Mouse (Mus musculus): Measurements from ENCODE around the gene Spocd1. TPM values are rescaled to one million over a fixed set of nuclear protein-coding genes. Genes with fewer than 3 reads are reported as not detected.

The Spocd1 gene
- polyA plus RNA-seq, 1 experiment = not detected

GRCm38 (mm10) chr4:129918464-129918863 lies 10.6 kb upstream of the Spocd1 start:
- DNase-seq (ENCODE audit: low spot score) = no peak

- DNase-seq (ENCODE audit: low spot score) = no peak
These were observed 10.1 kb upstream of the Spocd1 start for GRCm38 (mm10) chr4:129918901-129919300.

GRCm38 (mm10) chr4:129920542-129921313 lies 8.3 kb upstream of the Spocd1 start:
- DNase-seq (ENCODE audit: low spot score) = no peak

DNA sequence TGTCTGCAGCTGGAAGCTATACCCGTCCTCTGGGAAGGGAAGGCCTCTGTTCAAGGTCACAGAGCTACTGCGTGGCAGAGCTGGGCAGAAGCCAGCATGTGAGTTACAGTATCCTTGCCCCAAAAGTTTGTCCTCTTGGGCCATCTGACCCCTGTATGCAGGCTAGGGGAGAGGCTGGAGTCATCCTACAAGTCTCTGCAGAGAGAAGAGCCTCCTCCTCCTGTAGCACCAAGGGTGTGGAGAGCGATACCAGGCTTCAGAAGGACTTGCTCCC lies 7.8 kb upstream of the Spocd1 start:
- DNase-seq (ENCODE audit: low spot score) = no peak

DNA sequence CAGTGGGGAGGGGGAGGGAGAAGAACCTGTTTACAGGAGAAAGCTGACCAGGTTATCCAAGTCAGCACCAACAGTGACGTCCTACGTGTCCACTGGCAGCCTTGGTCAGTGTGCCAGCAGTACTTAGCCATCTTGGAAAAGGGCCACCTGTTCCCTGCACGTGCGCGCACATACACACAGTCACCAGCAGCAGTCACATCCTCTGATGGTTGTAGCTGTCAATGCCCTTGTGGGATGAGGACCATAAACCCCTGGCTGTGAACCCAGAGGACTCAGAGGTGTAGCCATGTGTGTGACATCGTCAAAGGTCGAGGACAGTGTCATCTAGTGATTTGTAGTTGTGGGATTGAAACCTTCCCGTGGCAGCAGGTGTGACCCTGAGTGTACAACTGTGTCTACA lies 4.9 kb upstream of the Spocd1 start:
- DNase-seq (ENCODE audit: low spot score) = no peak

DNA sequence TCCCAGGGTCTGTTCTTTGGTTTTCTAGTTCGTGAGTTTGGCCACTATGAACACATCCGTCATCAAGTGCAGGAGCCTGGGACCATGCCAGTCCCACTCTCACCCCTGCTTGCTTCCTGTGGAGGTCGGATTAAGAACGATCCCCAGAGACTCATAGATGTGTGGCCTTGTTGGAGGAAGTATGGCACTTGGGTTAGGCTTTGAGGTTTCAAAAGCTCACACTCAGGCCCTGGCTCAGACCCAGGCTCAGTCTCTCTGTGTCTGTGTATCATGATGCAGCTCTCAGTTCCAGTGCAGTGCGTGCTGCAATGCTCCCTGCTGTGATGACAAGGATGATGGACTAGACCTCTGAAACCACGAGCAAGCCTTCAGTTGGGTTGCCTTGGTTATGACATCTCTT lies 4.4 kb upstream of the Spocd1 start:
- DNase-seq (ENCODE audit: low spot score) = no peak

DNA sequence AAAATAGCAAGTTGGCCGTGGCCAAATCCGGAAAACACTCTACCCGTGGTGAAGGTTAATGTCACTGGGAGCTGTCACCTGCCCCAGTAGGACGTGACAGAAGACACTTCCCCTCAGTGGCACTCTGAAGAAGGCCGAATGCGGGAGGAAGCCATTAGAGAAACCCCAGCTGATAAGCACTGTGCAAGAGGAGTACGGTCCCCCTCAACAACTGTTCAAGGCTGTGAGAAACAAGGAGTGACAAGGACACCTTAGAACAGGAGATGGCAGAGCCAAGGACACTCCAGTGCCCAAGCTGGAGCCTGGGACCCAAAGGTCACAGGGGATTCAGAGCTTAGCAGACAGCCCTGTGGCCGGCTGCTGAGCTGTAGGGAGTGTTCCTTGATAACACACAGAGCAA lies 2.5 kb upstream of the Spocd1 start:
- DNase-seq (ENCODE audit: low spot score) = no peak

- DNase-seq (ENCODE audit: low spot score) = no peak
These were observed 2.0 kb upstream of the Spocd1 start for GRCm38 (mm10) chr4:129927091-129927490.

GRCm38 (mm10) chr4:129928124-129928751 lies 811 bp upstream of the Spocd1 start:
- DNase-seq (ENCODE audit: low spot score) = peak; percentile 85

DNA sequence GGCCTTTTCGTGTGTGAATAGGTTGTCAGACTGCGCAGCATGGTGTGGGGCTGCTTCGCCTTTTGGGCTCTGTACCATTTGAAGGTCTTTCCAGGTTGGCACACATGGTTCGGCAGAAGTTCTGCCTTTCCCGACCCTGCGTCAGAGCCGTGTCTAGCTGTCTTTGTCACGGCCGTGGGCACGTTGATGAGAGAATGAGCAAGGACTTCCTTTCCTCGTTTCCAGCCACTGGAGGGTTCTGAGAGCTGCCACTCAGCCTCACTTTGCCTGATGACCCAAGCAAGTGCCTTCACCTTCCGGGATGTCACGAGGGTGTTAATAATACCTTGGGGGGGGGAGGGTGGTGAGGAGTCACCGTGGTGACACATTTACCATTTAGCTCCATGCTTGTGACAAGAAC lies 4.6 kb downstream of the Spocd1 start:
- DNase-seq (ENCODE audit: low spot score) = no peak

GRCm38 (mm10) chr4:129934177-129934855 lies 5.3 kb downstream of the Spocd1 start:
- no peak for DNase-seq (ENCODE audit: low spot score)

GRCm38 (mm10) chr4:129951359-129951821 lies 22.3 kb downstream of the Spocd1 start:
- DNase-seq (ENCODE audit: low spot score) = no peak

- DNase-seq (ENCODE audit: low spot score) = no peak
These were observed 23.3 kb downstream of the Spocd1 start for GRCm38 (mm10) chr4:129952241-129952810.

DNA sequence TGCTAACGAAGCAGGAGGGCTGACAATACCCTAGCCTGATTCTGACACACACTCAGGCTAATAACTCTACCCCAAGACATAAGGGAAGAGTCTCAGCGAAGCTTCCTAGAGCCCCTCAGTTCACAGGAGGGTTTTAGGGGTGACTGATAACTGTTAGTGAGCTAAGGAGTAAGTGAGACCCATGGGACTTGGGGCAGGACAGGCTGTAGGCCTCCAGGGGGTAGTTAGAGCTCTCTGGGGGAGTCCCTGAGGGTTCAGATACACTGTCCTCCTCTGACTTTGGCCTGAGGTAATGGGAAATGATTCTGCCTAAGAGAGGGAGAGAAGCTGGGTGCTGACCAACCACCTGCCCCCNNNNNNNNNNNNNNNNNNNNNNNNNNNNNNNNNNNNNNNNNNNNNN lies 25.5 kb downstream of the Spocd1 start:
- DNase-seq (ENCODE audit: low spot score) = no peak

- peak; percentile 39 for DNase-seq (ENCODE audit: low spot score)
These were observed 31.3 kb downstream of the Spocd1 start for GRCm38 (mm10) chr4:129960180-129960944.

- no peak for DNase-seq (ENCODE audit: low spot score)
These were observed 36.2 kb downstream of the Spocd1 start for GRCm38 (mm10) chr4:129965294-129965693.

- DNase-seq (ENCODE audit: low spot score) = no peak
These were observed 37.2 kb downstream of the Spocd1 start for GRCm38 (mm10) chr4:129966201-129966600.

GRCm38 (mm10) chr4:129967024-129968014 lies 38.3 kb downstream of the Spocd1 start:
- no peak for DNase-seq (ENCODE audit: low spot score)

- DNase-seq (ENCODE audit: low spot score) = no peak
These were observed 41.1 kb downstream of the Spocd1 start for GRCm38 (mm10) chr4:129970168-129970567.

DNA sequence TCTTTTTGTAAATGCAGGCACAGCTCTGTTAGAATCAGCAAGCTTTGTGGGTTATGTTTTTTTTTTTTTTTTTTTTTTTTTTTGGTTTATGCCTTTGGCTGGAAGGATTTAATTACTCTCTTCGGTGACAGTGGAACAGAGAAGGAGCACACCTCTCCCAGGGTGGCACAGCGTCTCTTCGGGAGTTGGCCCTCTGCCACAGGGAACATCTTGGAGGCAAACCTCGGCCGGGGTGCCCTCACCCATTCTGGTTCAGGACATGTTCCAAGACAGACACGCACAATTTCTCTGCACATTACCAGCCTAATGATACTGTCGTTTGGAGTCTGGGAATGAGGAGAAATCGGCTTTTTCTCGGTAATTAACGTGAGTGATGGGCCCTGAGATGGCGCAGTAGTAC lies 41.8 kb downstream of the Spocd1 start:
- DNase-seq (ENCODE audit: low spot score) = no peak

DNA sequence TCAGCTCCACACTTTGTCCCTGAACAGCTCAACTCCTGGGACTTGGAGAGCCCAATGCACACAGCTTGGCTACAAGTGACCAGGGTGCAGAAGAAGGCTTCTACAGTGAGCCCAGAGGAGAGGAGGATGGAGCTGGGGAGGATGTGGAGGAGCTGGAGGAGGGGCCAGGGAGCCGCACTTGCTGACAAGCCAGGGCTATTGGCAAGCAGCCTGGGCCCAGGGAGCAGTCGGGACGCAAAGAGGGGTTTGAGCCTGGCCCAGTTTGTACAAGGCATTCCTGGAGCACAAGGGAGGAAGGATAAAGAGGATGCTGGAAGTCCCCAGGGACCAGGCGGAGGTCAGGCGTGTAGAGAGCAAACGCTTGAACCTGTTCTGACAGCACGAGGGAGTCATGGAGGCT lies 42.9 kb downstream of the Spocd1 start:
- no peak for DNase-seq (ENCODE audit: low spot score)
